Comparison of ENCODE assay signal across 8 mouse cellular contexts in the genomic region with DNA sequence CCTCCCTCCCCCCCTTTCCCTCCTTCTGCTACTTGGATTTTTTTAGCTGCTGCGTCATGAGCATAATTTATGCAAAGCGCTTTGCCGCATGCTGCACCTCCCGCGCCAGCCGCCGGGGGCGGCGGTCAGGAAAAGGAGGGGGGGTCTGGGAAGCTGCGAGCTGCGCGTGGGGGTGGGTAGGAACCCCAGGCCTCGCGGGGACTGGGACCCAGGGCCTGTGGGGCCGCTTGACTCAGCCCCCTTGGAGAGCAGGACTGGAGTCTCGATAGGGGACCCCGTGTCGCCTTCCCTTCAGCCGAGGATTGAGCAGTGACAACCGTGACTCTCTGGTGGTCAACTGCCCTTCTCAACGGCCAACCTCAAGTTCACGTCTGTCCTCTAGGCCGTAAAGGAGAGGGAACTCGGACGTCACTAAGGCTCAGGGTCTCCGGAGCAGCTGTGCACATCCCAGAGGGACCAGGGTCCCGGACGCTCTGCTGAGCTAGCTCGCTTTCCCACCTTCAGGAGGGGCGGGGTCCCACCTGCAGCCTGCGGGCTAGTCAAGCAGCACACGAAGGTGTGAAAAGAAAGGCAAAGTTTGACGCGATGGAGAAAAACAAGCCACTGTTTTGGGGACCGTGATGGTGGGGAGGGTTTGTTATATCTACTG. TPM values are rescaled to one million over a fixed set of nuclear protein-coding genes. Genes with fewer than 3 reads are reported as not detected.
DNase-seq lines count a peak whose midpoint lies in the region; ATAC-seq lines count a peak whose summit lies in the region.

No protein-coding gene starts in this region.

- peak overlapping the region; percentile 95 for H3K4me3 ChIP-seq in hindbrain, embryonic 16.5 days (ENCODE audit: low read length)
- H3K4me3 ChIP-seq in megakaryocyte, embryonic 14.5 days (replicated peaks) = peak overlapping the region; percentile 92

- H3K9ac ChIP-seq in hindbrain, embryonic 16.5 days (ENCODE audit: low read depth, low read length) = peak overlapping the region; percentile 97

- peak; percentile 87 for DNase-seq in Muller cell, postnatal 12 days (ENCODE audit: inconsistent ontology term)
- DNase-seq in cerebellum, postnatal 10 days = peak; percentile 91
- peak; percentile 76 for DNase-seq in gastrocnemius, adult 18-20 months (ENCODE audit: low spot score)
- peak; percentile 70 to 91 for DNase-seq in left cerebral cortex, postnatal 10 days (ENCODE audit: extremely low spot score in 1 of 2, low spot score in 2 of 2)
- peak; percentile 64 to 71 for DNase-seq in right cerebral cortex, adult 2 months (ENCODE audit: low spot score in 2 of 2)
- DNase-seq in urinary bladder, postnatal 14 days (ENCODE audit: low spot score) = peak; percentile 75

- peaks cover 13% of the 10 kb centered on the region for H3K4me1 ChIP-seq in hindbrain, embryonic 16.5 days (ENCODE audit: control insufficient read depth, insufficient read depth, low read depth, low read length)
- H3K4me1 ChIP-seq in megakaryocyte, embryonic 14.5 days = peaks cover 40% of the 10 kb centered on the region

- peak; percentile 61 for ATAC-seq in hindbrain, embryonic 16.5 days

- no peaks in the 10 kb centered on the region for H3K36me3 ChIP-seq in hindbrain, embryonic 16.5 days (ENCODE audit: control insufficient read depth, insufficient read depth, low read length)
- H3K36me3 ChIP-seq in megakaryocyte, embryonic 14.5 days (replicated peaks; ENCODE audit: low read length) = no peaks in the 10 kb centered on the region

- H3K27me3 ChIP-seq in hindbrain, embryonic 16.5 days (replicated peaks; ENCODE audit: control insufficient read depth, insufficient read depth, low read length) = 0 out of 2 replicates have a peak, but pooled peaks cover 2% of the 10 kb centered on the region
- peaks cover 61% of the 10 kb centered on the region for H3K27me3 ChIP-seq in megakaryocyte, embryonic 14.5 days (replicated peaks)

- peak overlapping the region; percentile 76 for H3K27ac ChIP-seq in hindbrain, embryonic 16.5 days (ENCODE audit: low read depth, low read length)

- no peaks in the 10 kb centered on the region for H3K9me3 ChIP-seq in hindbrain, embryonic 16.5 days (ENCODE audit: control insufficient read depth, low read length)
- no peaks in the 10 kb centered on the region for H3K9me3 ChIP-seq in megakaryocyte, embryonic 14.5 days

- 1% methylated on average over 29 of the region's 35 CpGs for WGBS in hindbrain, embryonic 16.5 days

- peak overlapping the region; percentile 95 for H3K4me2 ChIP-seq in hindbrain, embryonic 16.5 days (ENCODE audit: low read length)

- intact Hi-C loops in left cerebral cortex, postnatal 10 days (cut with DNase I) = no loop called here

RNA-seq across cellular contexts. Expression of a gene that starts 0.4 kb away (rescaled TPM):
- total RNA-seq in gastrocnemius, adult 18-20 months (2021) = 10 to 100 TPM; 13.8 to 17.7 TPM
- polyA plus RNA-seq in hindbrain, embryonic 16.5 days (2015; fragmentation: Nextera tagmentation; extraction: Ambion mirVana) = 26.4 and 31.2 TPM in 2 replicates
- 100 to 1,000 TPM; 102 to 120 TPM for total RNA-seq in left cerebral cortex, postnatal 10 days (2021)
- polyA plus RNA-seq in megakaryocyte, embryonic 14.5 days (2012; ENCODE audit: insufficient read depth, low replicate concordance) = 1.6 and 2.9 TPM in 2 replicates

RNA-seq across cellular contexts. Expression of a gene that starts 15.0 kb away (rescaled TPM):
- total RNA-seq in gastrocnemius, adult 18-20 months (2021) = 10 to 100 TPM; 71.6 to 73.4 TPM
- 123 and 134 TPM in 2 replicates for polyA plus RNA-seq in hindbrain, embryonic 16.5 days (2015; fragmentation: Nextera tagmentation; extraction: Ambion mirVana)
- total RNA-seq in left cerebral cortex, postnatal 10 days (2021) = 10 to 100 TPM; 75.3 to 76.8 TPM
- polyA plus RNA-seq in megakaryocyte, embryonic 14.5 days (2012; ENCODE audit: insufficient read depth, low replicate concordance) = 28.5 and 32.0 TPM in 2 replicates

RNA-seq across cellular contexts. Expression of a gene that starts 36.6 kb away (rescaled TPM):
- total RNA-seq in gastrocnemius, adult 18-20 months (2021) = 1 to 10 TPM; 2.4 to 4.6 TPM
- 3.6 and 4.1 TPM in 2 replicates for polyA plus RNA-seq in hindbrain, embryonic 16.5 days (2015; fragmentation: Nextera tagmentation; extraction: Ambion mirVana)
- total RNA-seq in left cerebral cortex, postnatal 10 days (2021) = 1 to 10 TPM; 2.4 to 2.6 TPM
- 57.2 and 75.5 TPM in 2 replicates for polyA plus RNA-seq in megakaryocyte, embryonic 14.5 days (2012; ENCODE audit: insufficient read depth, low replicate concordance)

RNA-seq across cellular contexts. Expression of a gene that starts 48.4 kb away (rescaled TPM):
- total RNA-seq in gastrocnemius, adult 18-20 months (2021) = 10 to 100 TPM; 11.3 to 11.5 TPM
- polyA plus RNA-seq in hindbrain, embryonic 16.5 days (2015; fragmentation: Nextera tagmentation; extraction: Ambion mirVana) = 32.4 and 37.4 TPM in 2 replicates
- 10 to 100 TPM; 31.0 to 31.5 TPM for total RNA-seq in left cerebral cortex, postnatal 10 days (2021)
- polyA plus RNA-seq in megakaryocyte, embryonic 14.5 days (2012; ENCODE audit: insufficient read depth, low replicate concordance) = 3.0 TPM in 1 of 2 replicates, not detected in the other

Comparison
In these comparisons a context has a peak if more than half of its experiments do, and no peak if none do; other contexts are left out.
1. Peak in every context shown above with its lines: DNase-seq, ATAC-seq, H3K4me3 ChIP-seq and H3K27ac ChIP-seq.
2. RNA of a gene that starts 0.4 kb away (total RNA-seq): 102 to 120 TPM in left cerebral cortex, postnatal 10 days; 13.8 to 17.7 TPM in gastrocnemius, adult 18-20 months; every median in the first group is over 4 times any median in the second.